Mouse (Mus musculus): ENCODE results near the gene Arf6.

Arf6 gene

DNA sequence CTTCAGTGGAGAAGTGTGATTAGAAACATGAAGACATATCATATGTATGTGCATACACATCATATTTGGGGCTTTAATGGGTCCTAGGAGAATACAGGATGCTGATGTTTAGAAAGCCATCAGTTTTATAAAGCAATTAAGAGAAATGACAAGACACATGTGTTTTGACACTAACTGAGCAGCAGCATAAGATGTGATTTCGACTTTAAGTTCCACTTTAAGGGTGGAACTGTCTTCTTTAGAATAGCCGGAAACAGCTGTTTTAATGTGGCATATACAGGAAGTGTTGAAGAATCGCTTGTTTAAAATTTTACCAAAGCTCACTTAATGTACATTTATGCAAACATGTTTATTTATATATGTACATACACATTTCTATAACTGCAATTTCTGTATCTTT is 41.4 kb downstream of the Arf6 start:
- no peak for DNase-seq (ENCODE audit: low read depth, low spot score)

DNA sequence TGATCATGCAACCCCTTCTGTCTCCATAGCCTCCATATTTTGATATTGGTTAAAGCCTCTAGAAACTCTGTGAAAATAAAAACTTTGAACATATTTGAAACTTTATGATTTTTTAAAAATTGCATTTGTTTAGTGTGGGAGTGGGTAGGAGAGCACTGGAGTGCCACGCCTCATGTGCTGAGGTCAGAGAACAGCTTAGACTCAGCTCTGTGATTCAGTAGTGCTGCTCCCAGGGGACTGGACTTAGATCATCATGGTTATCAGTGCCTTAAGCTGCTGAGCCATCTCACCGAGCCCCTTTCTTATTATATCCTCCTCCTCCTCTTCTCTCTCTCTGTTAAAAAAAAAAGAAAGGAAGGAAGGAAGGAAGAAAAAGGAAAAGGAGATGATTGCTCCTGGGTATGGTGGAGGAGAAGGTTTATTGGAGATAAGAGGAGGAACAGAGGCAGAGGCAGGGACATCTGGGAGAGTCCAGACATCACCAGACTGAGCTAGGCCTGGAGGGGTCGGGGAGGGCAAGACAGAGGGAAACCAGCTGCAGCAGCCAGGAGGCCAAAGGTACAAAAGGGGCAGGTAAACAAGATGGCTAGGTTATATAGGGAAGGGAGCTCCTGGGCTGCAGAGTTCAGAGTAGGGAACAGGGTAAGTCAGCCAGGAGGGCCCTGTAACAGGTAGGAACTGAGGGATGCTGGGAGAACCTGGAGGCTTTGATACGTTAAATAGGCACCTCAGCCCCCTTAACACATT is 43.0 kb downstream of the Arf6 start:
- no peak for DNase-seq (ENCODE audit: low read depth, low spot score)

DNA sequence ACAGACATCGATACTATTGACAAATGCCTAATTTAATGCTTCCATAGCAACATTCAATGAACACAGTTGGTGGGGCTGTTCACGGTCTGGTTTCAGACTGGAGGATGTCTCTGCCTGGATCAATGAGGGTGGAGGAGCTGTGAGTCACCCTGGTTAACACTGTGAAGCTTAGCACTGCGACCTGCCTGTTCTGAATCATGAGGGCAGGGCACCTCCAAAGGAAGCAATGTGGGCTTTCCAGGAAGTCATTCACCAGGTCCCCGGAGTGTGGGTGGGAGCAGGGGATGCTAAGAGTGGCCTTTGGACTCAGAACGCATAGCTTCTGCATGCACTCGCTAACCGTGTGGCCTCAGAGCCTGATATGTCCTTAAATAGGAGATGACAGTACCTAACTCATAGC is 44.8 kb downstream of the Arf6 start:
- DNase-seq (ENCODE audit: low read depth, low spot score): no peak

DNA sequence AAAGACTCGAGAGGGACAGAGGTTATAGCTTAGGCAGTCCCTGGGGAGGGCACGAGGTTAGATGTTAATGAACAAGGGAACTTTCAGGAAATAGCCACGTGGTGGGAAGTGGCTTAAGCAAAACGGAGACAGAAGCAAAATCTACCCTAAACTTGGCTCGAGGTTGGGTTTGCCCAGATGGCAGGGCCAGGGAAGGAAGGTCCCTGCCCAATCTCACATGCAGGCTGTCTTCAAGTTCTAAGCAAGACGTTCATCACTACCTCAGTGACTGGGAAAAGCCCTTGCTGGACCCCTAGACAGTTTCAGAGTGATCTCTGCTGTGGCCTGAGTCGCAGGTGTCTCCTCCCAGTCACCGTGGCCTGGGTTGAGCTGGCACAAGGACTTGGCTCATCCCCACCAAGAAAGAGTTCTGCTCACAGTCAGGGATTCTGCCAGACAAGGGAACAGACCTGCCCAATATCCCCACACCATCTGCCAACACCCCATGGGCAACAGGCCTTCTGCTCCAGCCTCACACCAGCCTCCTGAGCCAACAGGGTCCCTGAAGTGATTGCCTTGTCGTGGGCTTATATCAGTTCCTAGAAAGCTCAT is 45.8 kb downstream of the Arf6 start:
- no peak for DNase-seq (ENCODE audit: low read depth, low spot score)

DNA sequence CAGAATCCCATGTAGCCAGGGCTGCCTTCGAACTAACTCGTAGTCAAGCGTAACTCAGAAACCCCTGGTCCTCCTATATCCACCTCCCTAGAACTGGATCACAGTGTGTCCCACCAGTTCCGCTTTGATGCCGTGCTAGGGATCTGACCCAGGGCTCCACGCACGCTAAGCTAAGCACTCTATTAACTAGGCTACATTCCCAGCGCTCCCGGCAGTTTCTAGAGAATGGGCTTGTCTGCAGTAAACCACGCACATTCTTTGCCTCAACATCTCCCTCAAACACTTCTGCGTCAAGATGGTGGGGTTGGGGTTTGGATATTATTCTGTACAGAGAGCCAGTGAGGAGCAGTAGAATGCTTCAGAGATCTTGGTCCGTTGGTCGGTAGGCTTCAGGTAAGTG is 46.7 kb downstream of the Arf6 start:
- DNase-seq (ENCODE audit: low read depth, low spot score): no peak

DNA sequence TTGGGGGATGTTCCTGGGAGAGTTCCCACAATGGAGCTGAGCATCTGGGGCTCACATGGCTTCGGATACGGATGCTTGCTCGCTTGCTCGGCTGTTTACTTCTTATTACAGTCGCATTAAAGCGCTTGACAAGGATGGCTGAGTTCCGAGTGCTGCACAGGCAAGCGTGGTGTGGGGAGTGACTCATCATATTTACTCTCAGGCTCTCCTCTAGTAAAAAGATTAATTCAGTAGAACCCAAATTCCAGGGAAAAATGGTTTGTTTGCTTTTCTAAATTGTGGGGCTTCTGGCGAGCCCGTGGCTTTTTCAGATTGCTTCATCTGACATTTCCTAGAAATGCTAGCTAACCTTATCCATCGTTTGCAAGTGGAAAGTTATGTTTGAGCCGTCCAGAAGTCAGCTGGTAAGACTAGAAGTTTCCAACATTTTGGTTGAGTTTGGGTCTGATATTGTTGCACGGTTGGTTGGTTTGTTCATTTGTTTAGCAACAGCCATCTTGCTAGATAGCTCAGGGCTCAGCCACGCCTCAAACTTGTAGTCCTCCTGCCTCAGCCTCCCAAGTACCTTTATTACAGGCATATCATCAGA is 47.2 kb downstream of the Arf6 start:
- no peak for DNase-seq (ENCODE audit: low read depth, low spot score)

DNA sequence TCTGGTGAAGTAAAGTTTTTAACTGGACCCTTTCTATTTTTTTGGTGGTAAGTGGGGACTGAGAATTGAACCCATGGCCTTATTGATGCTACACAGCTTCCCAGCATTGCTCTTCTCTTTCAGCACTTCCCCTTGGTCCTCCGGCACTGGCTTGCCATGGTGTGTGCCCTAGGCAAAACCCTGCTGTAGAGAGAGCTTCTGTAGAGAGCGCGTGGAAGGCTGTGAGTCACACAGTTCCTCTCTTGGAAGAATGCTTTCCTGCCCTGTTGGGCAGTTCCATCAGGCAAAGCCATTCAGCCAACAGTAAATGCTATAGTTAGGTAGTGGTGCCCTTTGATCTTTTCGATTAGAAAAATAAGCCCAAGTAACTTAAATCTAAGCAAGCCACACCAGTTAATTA is 47.7 kb downstream of the Arf6 start:
- DNase-seq (ENCODE audit: low read depth, low spot score): no peak

DNA sequence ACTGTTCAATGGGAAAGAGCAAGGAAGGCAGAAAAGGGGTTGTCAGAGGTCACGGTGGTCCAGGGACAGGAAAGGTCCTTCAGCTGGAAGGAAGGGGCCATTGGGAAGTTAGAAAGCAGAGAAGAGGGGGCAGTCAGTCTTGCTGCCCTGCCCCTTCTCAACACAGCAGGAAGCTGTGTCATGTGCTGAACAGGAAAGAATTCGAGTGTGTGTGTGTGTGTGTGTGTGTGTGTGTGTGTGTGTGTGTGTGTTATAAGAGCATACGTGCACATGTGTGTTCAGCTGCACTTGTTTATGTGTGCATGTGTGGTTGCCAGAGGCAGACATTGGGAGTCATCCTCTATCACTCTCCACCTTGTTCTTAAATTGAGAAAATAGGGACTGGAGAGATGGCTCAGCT is 48.8 kb downstream of the Arf6 start:
- no peak for DNase-seq (ENCODE audit: low read depth, low spot score)

DNA sequence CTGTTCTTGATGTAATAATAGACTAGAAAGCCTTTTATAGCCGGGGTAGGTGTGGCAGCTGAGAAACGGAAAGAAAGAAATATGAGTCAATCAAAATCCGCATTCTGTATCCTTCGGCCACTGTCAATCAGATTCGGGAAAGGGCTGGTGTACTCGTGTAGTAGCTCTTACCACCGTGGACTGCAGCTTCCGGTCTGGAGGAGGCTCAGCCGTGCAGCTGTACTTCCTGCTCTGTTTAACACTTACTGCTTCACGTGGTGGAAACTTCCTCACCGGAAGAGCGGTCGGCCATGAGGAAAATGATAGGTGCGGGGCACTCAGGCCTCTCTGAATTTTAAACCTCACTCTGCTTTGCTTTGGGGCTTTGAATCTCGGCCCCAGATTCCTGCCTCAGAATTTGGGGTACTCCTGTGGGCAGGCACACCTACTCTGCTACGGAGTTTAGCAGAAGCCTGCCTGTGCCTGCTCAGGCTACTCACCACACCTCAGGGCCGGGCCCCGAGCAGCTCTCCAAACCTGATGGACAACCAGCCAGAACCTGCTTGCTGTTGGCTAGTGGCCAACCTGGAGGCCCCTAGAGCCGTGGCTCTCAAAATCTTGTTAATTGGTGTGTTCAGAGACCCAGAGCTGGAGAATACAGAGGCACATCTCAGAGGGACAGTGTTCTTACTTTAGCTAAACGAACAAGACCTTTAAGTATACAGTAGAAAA is 51.0 kb downstream of the Arf6 start:
- no peak for DNase-seq (ENCODE audit: low read depth, low spot score)

All from WW6 (cell line).